Mouse (Mus musculus) heart, adult 2 months (tissue): ENCODE measurements around the gene Mrpl12. TPM values are rescaled to one million over a fixed set of nuclear protein-coding genes. Genes with fewer than 3 reads are reported as not detected.

Experiments
- DNase-seq, 2 experiments: peaks; one replicate each; pipeline ENCODE4 v3.0.0; 2021
- H3K27ac ChIP-seq: fragments of 200-600 bp; 2 replicates; pipeline ENCODE4 v1.8.1; 2022
- H3K27me3 ChIP-seq: fragments of 200-500 bp; 2 replicates; pipeline ENCODE4 v1.6.1; 2012; ENCODE audit warnings: mild to moderate bottlenecking, low read length, inconsistent platforms, mixed read lengths; ENCODE audit not compliant: control insufficient read depth, insufficient read depth
- H3K36me3 ChIP-seq: fragments of 200-500 bp; 2 replicates; pipeline ENCODE4 v1.6.1; 2012; ENCODE audit warnings: low read length, inconsistent platforms; ENCODE audit not compliant: control insufficient read depth, insufficient read depth
- H3K4me1 ChIP-seq: fragments of 200-500 bp; 2 replicates; pipeline ENCODE4 v1.6.1; 2011; ENCODE audit warnings: low read length; ENCODE audit not compliant: control insufficient read depth, insufficient read depth
- H3K4me3 ChIP-seq: fragments of 200-600 bp; 2 replicates; pipeline ENCODE4 v1.8.1; 2022
- H3K79me2 ChIP-seq: fragments of 200-500 bp; replicated peaks from 2 replicates; pipeline ENCODE4 v1.6.1; 2012; ENCODE audit warnings: mild to moderate bottlenecking, inconsistent platforms, low read length, moderate library complexity, mixed read lengths; ENCODE audit not compliant: control insufficient read depth, insufficient read depth
- H3K9ac ChIP-seq: fragments of 200-500 bp; 2 replicates; pipeline ENCODE4 v1.6.1; 2012; ENCODE audit warnings: low read depth, mild to moderate bottlenecking, control low read depth, inconsistent platforms, low read length, mixed read lengths
- CTCF ChIP-seq: fragments of 200-600 bp; IDR thresholded peaks from 2 replicates; pipeline ENCODE4 v1.8.1; 2022; ENCODE audit warnings: antibody characterized with exemption, mild to moderate bottlenecking, moderate library complexity
- EP300 ChIP-seq: fragments of 200-500 bp; IDR thresholded peaks from 2 replicates; pipeline ENCODE4 v1.6.1; 2011; ENCODE audit warnings: low read depth, low read length, control low read depth; ENCODE audit not compliant: insufficient read depth
- POLR2A ChIP-seq: fragments of 200-500 bp; IDR thresholded peaks from 2 replicates; pipeline ENCODE4 v1.6.1; 2011; ENCODE audit warnings: mild to moderate bottlenecking, low read depth, low read length, control low read depth; ENCODE audit not compliant: insufficient read depth
- WGBS: fragments of 180-500 bp; shearing (Covaris S2); methylation state at CpG from one replicate; pipeline ENCODE4 v1.1.7; 2018; 5-methylcytosine and 5-hydroxymethylcytosine counted together
- intact Hi-C: fragments of 180-260 bp; cut with DNase I; formaldehyde crosslinking; loops from one replicate; pipeline ENCODE4 v1.15.1; 2025
- polyA plus RNA-seq: library from polyadenylated mRNA; depleted of rRNA; stranded (reverse); fragments of >200 nt; gene quantifications from 2 replicates; pipeline ENCODE4 v1.2.3, GENCODE M21; 2012
- total RNA-seq, 2 experiments: library from RNA; stranded (reverse); gene quantifications; 2 replicates each; pipeline ENCODE4 v1.2.3; 2021

Gene Mrpl12
- total and polyA plus RNA-seq, 3 experiments = 200 to 232 (median 207) TPM

GRCm38 (mm10) chr11:120492024-120492877, 7.8 kb downstream of the Mrpl12 start:
- intact Hi-C loops = loop anchor here (5.0 kb wide), 1 partner anchor 285 kb away; no protein-coding TSS in a partner anchor
- Histone ChIP-seq H3K36me3 (no peaks in the 10 kb centered on the region), H3K9ac (peak overlapping the region; percentile 89), H3K79me2 (no peaks in the 10 kb centered on the region), H3K4me1 (peaks cover 14% of the 10 kb centered on the region), H3K27me3 (no peaks in the 10 kb centered on the region), H3K4me3 (peak overlapping the region; percentile 97), H3K27ac (peak overlapping the region; percentile 56)
- peak; percentile 50 to 57 for DNase-seq
- TF ChIP-seq EP300 = 0 out of 2 replicates have a peak, but pooled peaks have one; percentile 36
- TF ChIP-seq CTCF = peak; percentile 48
- peak; percentile 33; the same call in 1 of the 2 replicates for TF ChIP-seq POLR2A
- WGBS = under 1% methylated on average over 48 of the region's 48 CpGs

- Histone ChIP-seq H3K9ac (no peak overlapping the region), H3K36me3 (no peaks in the 10 kb centered on the region), H3K27ac (no peak overlapping the region), H3K4me1 (peaks cover 14% of the 10 kb centered on the region), H3K79me2 (no peaks in the 10 kb centered on the region), H3K4me3 (no peak overlapping the region), H3K27me3 (no peaks in the 10 kb centered on the region)
- intact Hi-C loops = loop anchor here (5.0 kb wide), 1 partner anchor 284 kb away; no protein-coding TSS in a partner anchor
- no peak for DNase-seq
- TF ChIP-seq CTCF = no peak
- 29% methylated on average over 3 of the region's 3 CpGs for WGBS
These were observed 8.4 kb downstream of the Mrpl12 start for GRCm38 (mm10) chr11:120492878-120493203.

GRCm38 (mm10) chr11:120493351-120493750, 8.9 kb downstream of the Mrpl12 start:
- intact Hi-C loops = loop anchor here (5.0 kb wide), 1 partner anchor 284 kb away; no protein-coding TSS in a partner anchor
- no peak overlapping the region for H3K27ac ChIP-seq
- TF ChIP-seq POLR2A (no peak), CTCF (no peak)
- no peaks in the 10 kb centered on the region for H3K79me2 ChIP-seq
- 68% methylated on average over 3 of the region's 3 CpGs for WGBS
- H3K9ac ChIP-seq = no peak overlapping the region
- no peaks in the 10 kb centered on the region for H3K27me3 ChIP-seq
- H3K4me3 ChIP-seq = no peak overlapping the region
- DNase-seq = no peak
- H3K4me1 ChIP-seq = peaks cover 14% of the 10 kb centered on the region
- H3K36me3 ChIP-seq = no peaks in the 10 kb centered on the region

GRCm38 (mm10) chr11:120493911-120494310, 9.5 kb downstream of the Mrpl12 start:
- 88% methylated on average over 3 of the region's 3 CpGs for WGBS
- Histone ChIP-seq H3K9ac (no peak overlapping the region), H3K79me2 (no peaks in the 10 kb centered on the region), H3K4me3 (no peak overlapping the region), H3K27me3 (no peaks in the 10 kb centered on the region), H3K36me3 (no peaks in the 10 kb centered on the region), H3K27ac (no peak overlapping the region), H3K4me1 (peaks cover 14% of the 10 kb centered on the region)
- intact Hi-C loops = loop anchor here (5.0 kb wide), 1 partner anchor 283 kb away; no protein-coding TSS in a partner anchor
- TF ChIP-seq POLR2A (no peak), CTCF (no peak), EP300 (no peak)
- no peak for DNase-seq

- Histone ChIP-seq H3K36me3 (no peaks in the 10 kb centered on the region), H3K4me1 (peaks cover 6% of the 10 kb centered on the region), H3K9ac (no peak overlapping the region), H3K79me2 (no peaks in the 10 kb centered on the region), H3K27ac (no peak overlapping the region), H3K4me3 (no peak overlapping the region), H3K27me3 (no peaks in the 10 kb centered on the region)
- DNase-seq = no peak
- TF ChIP-seq EP300 (no peak), CTCF (no peak), POLR2A (no peak)
- WGBS = 96% methylated on average over 3 of the region's 3 CpGs
- intact Hi-C loops = no loop called here
These were observed 13.0 kb downstream of the Mrpl12 start for GRCm38 (mm10) chr11:120497436-120497835.

- TF ChIP-seq EP300 (no peak), CTCF (no peak), POLR2A (no peak)
- 91% methylated on average over 12 of the region's 12 CpGs for WGBS
- Histone ChIP-seq H3K27me3 (no peaks in the 10 kb centered on the region), H3K9ac (no peak overlapping the region), H3K4me3 (no peak overlapping the region), H3K27ac (no peak overlapping the region), H3K36me3 (no peaks in the 10 kb centered on the region), H3K4me1 (peaks cover 4% of the 10 kb centered on the region), H3K79me2 (no peaks in the 10 kb centered on the region)
- intact Hi-C loops = no loop called here
- DNase-seq = no peak
These were observed 13.8 kb downstream of the Mrpl12 start for GRCm38 (mm10) chr11:120498226-120498625.
